8 mouse cellular contexts compared by ENCODE assay signal in the genomic region with DNA sequence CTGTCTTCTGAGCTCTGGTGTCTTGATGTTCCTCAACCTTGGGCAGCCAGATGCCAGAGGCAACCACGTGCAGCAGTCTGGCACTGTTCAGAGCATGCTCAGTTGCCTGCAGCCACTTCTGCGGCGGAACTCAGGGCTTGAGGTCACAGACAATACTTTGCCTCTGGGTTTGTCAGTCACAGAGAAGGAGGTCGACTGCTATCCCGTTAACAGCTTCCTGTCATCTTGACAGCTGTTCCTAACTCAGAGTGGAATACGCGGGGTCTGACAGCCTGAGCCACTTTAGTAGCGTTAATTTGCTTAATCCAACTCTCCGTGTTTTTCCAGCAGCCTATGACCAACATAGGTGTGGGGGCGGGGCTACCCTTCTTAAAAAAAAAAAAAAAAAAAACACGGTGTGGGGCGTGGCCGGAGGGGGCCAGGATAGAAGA. TPM values are rescaled to one million over a fixed set of nuclear protein-coding genes. Genes with fewer than 3 reads are reported as not detected.
A peak's percentile ranks its signal among the peaks of the same experiment; 100 is the strongest.
DNase-seq lines count a peak whose midpoint lies in the region; ATAC-seq and TF ChIP-seq lines count a peak whose summit lies in the region.

No protein-coding gene starts in this region.

- H3K9ac ChIP-seq in heart, embryonic 11.5 days (ENCODE audit: low read depth, low read length) = no peak overlapping the region
- no peak overlapping the region for H3K9ac ChIP-seq in kidney, embryonic 15.5 days
- no peak overlapping the region for H3K9ac ChIP-seq in limb, embryonic 14.5 days (ENCODE audit: low read depth, low read length, severe bottlenecking)
- H3K9ac ChIP-seq in midbrain, embryonic 15.5 days = peak overlapping the region; percentile 23
- no peak overlapping the region for H3K9ac ChIP-seq in stomach, embryonic 14.5 days (replicated peaks; ENCODE audit: low read depth, low read length)

- no peak overlapping the region for H3K4me3 ChIP-seq in thymus, adult 2 months (ENCODE audit: control insufficient read depth, insufficient read depth, low read length)
- peak overlapping the region; percentile 29 for H3K4me3 ChIP-seq in embryonic fibroblast, embryonic 13.5 days (ENCODE audit: insufficient read depth, low read length)
- peak overlapping the region; percentile 31 for H3K4me3 ChIP-seq in heart, embryonic 11.5 days (ENCODE audit: low read depth, low read length)
- H3K4me3 ChIP-seq in kidney, embryonic 15.5 days (replicated peaks) = peak overlapping the region; percentile 66
- H3K4me3 ChIP-seq in limb, embryonic 14.5 days (replicated peaks; ENCODE audit: low read length) = peak overlapping the region; percentile 58
- peak overlapping the region; percentile 71 for H3K4me3 ChIP-seq in midbrain, embryonic 15.5 days
- H3K4me3 ChIP-seq in stomach, embryonic 14.5 days (ENCODE audit: low read depth, low read length) = peak overlapping the region; percentile 54; the same call in 1 of the 2 replicates

- no peaks in the 10 kb centered on the region for H3K36me3 ChIP-seq in thymus, adult 2 months (ENCODE audit: control insufficient read depth, insufficient read depth, low read length)
- H3K36me3 ChIP-seq in heart, embryonic 11.5 days (ENCODE audit: control insufficient read depth, insufficient read depth, low read length) = no peaks in the 10 kb centered on the region
- H3K36me3 ChIP-seq in kidney, embryonic 15.5 days = no peaks in the 10 kb centered on the region
- no peaks in the 10 kb centered on the region for H3K36me3 ChIP-seq in limb, embryonic 14.5 days (ENCODE audit: control insufficient read depth, insufficient read depth, low read length)
- H3K36me3 ChIP-seq in midbrain, embryonic 15.5 days (replicated peaks) = no peaks in the 10 kb centered on the region
- H3K36me3 ChIP-seq in stomach, embryonic 14.5 days (ENCODE audit: control insufficient read depth, insufficient read depth, low read length) = no peaks in the 10 kb centered on the region

- H3K9me3 ChIP-seq in heart, embryonic 11.5 days (replicated peaks; ENCODE audit: control insufficient read depth, low read length) = no peaks in the 10 kb centered on the region
- no peaks in the 10 kb centered on the region for H3K9me3 ChIP-seq in kidney, embryonic 15.5 days (replicated peaks)
- H3K9me3 ChIP-seq in limb, embryonic 14.5 days (ENCODE audit: control insufficient read depth, low read length) = no peaks in the 10 kb centered on the region
- H3K9me3 ChIP-seq in midbrain, embryonic 15.5 days = no peaks in the 10 kb centered on the region
- no peaks in the 10 kb centered on the region for H3K9me3 ChIP-seq in stomach, embryonic 14.5 days (ENCODE audit: control insufficient read depth, low read depth, low read length)

- no peak for TF ChIP-seq CTCF in thymus, adult 2 months (IDR thresholded peaks at IDR 0.05; ENCODE audit: borderline replicate concordance, control insufficient read depth, extremely low read depth, insufficient read depth, low read length, poor library complexity)
- no peak for TF ChIP-seq CTCF in embryonic fibroblast, embryonic 13.5 days (IDR thresholded peaks at IDR 0.05; ENCODE audit: borderline replicate concordance, insufficient read depth, low read length)

- H3K4me2 ChIP-seq in heart, embryonic 11.5 days = peak overlapping the region; percentile 84
- peak overlapping the region; percentile 95 for H3K4me2 ChIP-seq in kidney, embryonic 15.5 days
- peak overlapping the region; percentile 98 for H3K4me2 ChIP-seq in limb, embryonic 14.5 days (replicated peaks; ENCODE audit: low read depth, low read length, severe bottlenecking)
- peak overlapping the region; percentile 96 for H3K4me2 ChIP-seq in midbrain, embryonic 15.5 days
- H3K4me2 ChIP-seq in stomach, embryonic 14.5 days (replicated peaks; ENCODE audit: low read depth, low read length) = peak overlapping the region; percentile 99

- ATAC-seq in heart, embryonic 11.5 days (replicated peaks; ENCODE audit: insufficient number of reproducible peaks, low FRiP score, low TSS enrichment) = no peak; the same call in 1 of the 2 replicates
- ATAC-seq in kidney, embryonic 15.5 days (replicated peaks; ENCODE audit: low FRiP score) = 0 out of 2 replicates have a peak, but pooled peaks have one; percentile 14
- ATAC-seq in limb, embryonic 14.5 days (ENCODE audit: low FRiP score, low read depth) = peak; percentile 36; the same call in 1 of the 2 replicates
- ATAC-seq in midbrain, embryonic 15.5 days (replicated peaks) = peak; percentile 41
- no peak; the same call in 1 of the 2 replicates for ATAC-seq in stomach, embryonic 14.5 days (ENCODE audit: insufficient number of reproducible peaks, insufficient read depth, low FRiP score, low read depth)

- DNase-seq in thymus, adult 2 months = peak; percentile 12
- no peak for DNase-seq in thymus, postnatal 10 days (ENCODE audit: low spot score in 2 of 2)
- peak; percentile 71 for DNase-seq in limb, embryonic 14.5 days (ENCODE audit: low spot score)

- H3K27ac ChIP-seq in thymus, adult 2 months (ENCODE audit: control insufficient read depth, insufficient read depth, low read length) = no peak overlapping the region
- H3K27ac ChIP-seq in embryonic fibroblast, embryonic 13.5 days (ENCODE audit: insufficient read depth, low read length) = no peak overlapping the region
- H3K27ac ChIP-seq in heart, embryonic 11.5 days (ENCODE audit: low read depth, low read length) = no peak overlapping the region
- H3K27ac ChIP-seq in kidney, embryonic 15.5 days = no peak overlapping the region
- no peak overlapping the region for H3K27ac ChIP-seq in limb, embryonic 14.5 days (replicated peaks; ENCODE audit: low read depth, low read length)
- peak overlapping the region; percentile 59 for H3K27ac ChIP-seq in midbrain, embryonic 15.5 days
- no peak overlapping the region for H3K27ac ChIP-seq in stomach, embryonic 14.5 days (ENCODE audit: low read length)

- 2% methylated on average over 13 of the region's 13 CpGs for WGBS in thymus, adult 2 months
- 1% methylated on average over 13 of the region's 13 CpGs for WGBS in heart, embryonic 11.5 days (ENCODE audit: insufficient replicate concordance)
- WGBS in kidney, embryonic 15.5 days = under 1% methylated on average over 13 of the region's 13 CpGs
- 2% methylated on average over 13 of the region's 13 CpGs for WGBS in limb, embryonic 14.5 days
- WGBS in midbrain, embryonic 15.5 days = under 1% methylated on average over 13 of the region's 13 CpGs
- WGBS in stomach, embryonic 14.5 days = under 1% methylated on average over 13 of the region's 13 CpGs

- H3K27me3 ChIP-seq in thymus, adult 2 months (ENCODE audit: control insufficient read depth, insufficient read depth, low read length) = peaks cover 4% of the 10 kb centered on the region; the same call in 1 of the 2 replicates
- H3K27me3 ChIP-seq in heart, embryonic 11.5 days (ENCODE audit: control insufficient read depth, insufficient read depth, low read length) = peaks cover 11% of the 10 kb centered on the region
- H3K27me3 ChIP-seq in kidney, embryonic 15.5 days = peaks cover 25% of the 10 kb centered on the region
- peaks cover 9% of the 10 kb centered on the region; the same call in 1 of the 2 replicates for H3K27me3 ChIP-seq in limb, embryonic 14.5 days (ENCODE audit: control insufficient read depth, insufficient read depth, low read length)
- H3K27me3 ChIP-seq in midbrain, embryonic 15.5 days (replicated peaks) = peaks cover 8% of the 10 kb centered on the region
- 0 out of 2 replicates have a peak, but pooled peaks cover 8% of the 10 kb centered on the region for H3K27me3 ChIP-seq in stomach, embryonic 14.5 days (ENCODE audit: control insufficient read depth, insufficient read depth, low read length)

- peaks cover 2% of the 10 kb centered on the region; the same call in 1 of the 2 replicates for H3K4me1 ChIP-seq in thymus, adult 2 months (replicated peaks; ENCODE audit: control insufficient read depth, insufficient read depth, low read length)
- H3K4me1 ChIP-seq in embryonic fibroblast, embryonic 13.5 days (ENCODE audit: control insufficient read depth, insufficient read depth, low read length) = peaks cover 2% of the 10 kb centered on the region; the same call in 1 of the 2 replicates
- H3K4me1 ChIP-seq in heart, embryonic 11.5 days (ENCODE audit: control insufficient read depth, insufficient read depth, low read length) = peaks cover 4% of the 10 kb centered on the region; the same call in 1 of the 2 replicates
- H3K4me1 ChIP-seq in kidney, embryonic 15.5 days = peaks cover 18% of the 10 kb centered on the region
- peaks cover 6% of the 10 kb centered on the region for H3K4me1 ChIP-seq in limb, embryonic 14.5 days (ENCODE audit: control insufficient read depth, insufficient read depth, low read length)
- peaks cover 22% of the 10 kb centered on the region; the same call in 1 of the 2 replicates for H3K4me1 ChIP-seq in midbrain, embryonic 15.5 days
- no peaks in the 10 kb centered on the region for H3K4me1 ChIP-seq in stomach, embryonic 14.5 days (ENCODE audit: control insufficient read depth, insufficient read depth, low read length)

- no peak for TF ChIP-seq POLR2A in thymus, adult 2 months (IDR thresholded peaks at IDR 0.05; ENCODE audit: control insufficient read depth, extremely low read depth, insufficient read depth, low read length, poor library complexity)
- peak; percentile 42 for TF ChIP-seq POLR2A in embryonic fibroblast, embryonic 13.5 days (IDR thresholded peaks at IDR 0.05; ENCODE audit: low read depth, low read length)
- no peak for TF ChIP-seq POLR2A in limb, embryonic 14.5 days (IDR thresholded peaks at IDR 0.05; ENCODE audit: borderline replicate concordance, extremely low read depth, insufficient read depth, insufficient read length)

RNA-seq across cellular contexts. Expression of a gene that starts 1.1 kb away (rescaled TPM):
- polyA plus RNA-seq in thymus, adult 2 months (2012; rRNA removed) = 0.88 and 1.1 TPM in 2 replicates
- polyA plus RNA-seq in embryonic fibroblast, embryonic 13.5 days (2011; ENCODE audit: insufficient read length, low read depth, missing spikeins) = 9.1 and 20.9 TPM in 2 replicates
- 1.4 and 1.5 TPM in 2 replicates for polyA plus RNA-seq in heart, embryonic 11.5 days (2014; fragmentation: Nextera tagmentation; extraction: Ambion mirVana)
- polyA plus RNA-seq in kidney, embryonic 15.5 days (2015; fragmentation: Nextera tagmentation; extraction: Ambion mirVana) = 4.3 and 4.5 TPM in 2 replicates
- 2.3 and 4.0 TPM in 2 replicates for polyA plus RNA-seq in limb, embryonic 14.5 days (2012; rRNA removed)
- polyA plus RNA-seq in limb, embryonic 14.5 days (2014; fragmentation: Nextera tagmentation; extraction: Ambion mirVana) = 2.6 and 5.2 TPM in 2 replicates
- 2.5 and 2.6 TPM in 2 replicates for polyA plus RNA-seq in midbrain, embryonic 15.5 days (2015; fragmentation: Nextera tagmentation; extraction: Ambion mirVana)
- 1.4 and 1.6 TPM in 2 replicates for polyA plus RNA-seq in stomach, embryonic 14.5 days (2014; fragmentation: Nextera tagmentation; extraction: Ambion mirVana)

Comparison
In these comparisons a context has a peak if more than half of its experiments do, and no peak if none do; other contexts are left out.
1. DNase-seq: peak in thymus, adult 2 months (single experiment) and limb, embryonic 14.5 days (single experiment); none in thymus, postnatal 10 days (0 of 2).
2. ATAC-seq: peak in kidney, embryonic 15.5 days (single experiment), limb, embryonic 14.5 days (single experiment) and midbrain, embryonic 15.5 days (single experiment); none in heart, embryonic 11.5 days (single experiment) and stomach, embryonic 14.5 days (single experiment).
3. Peak in every context shown above with its lines, with median percentiles within 50 percentile points of each other: H3K4me2 ChIP-seq.